Mouse (Mus musculus) liver, embryonic 14.5 days (tissue): ENCODE results near the gene Aldh1l1. TPM values are rescaled to one million over a fixed set of nuclear protein-coding genes. Genes with fewer than 3 reads are reported as not detected.
A peak's percentile ranks its signal among the peaks of the same experiment; 100 is the strongest.

Experiments used
- ATAC-seq: fragments of 200-750 bp; cut with Nextera tagmentation; 2 replicates; pipeline ENCODE4 v1.8.0; 2017; ENCODE audit warnings: moderate number of reproducible peaks, mild to moderate bottlenecking, moderate library complexity; ENCODE audit not compliant: insufficient read depth
- DNase-seq, 3 experiments: peaks; one replicate each; pipeline ENCODE4 v3.0.0-alpha.2; 2012 to 2013; ENCODE audit warnings: low read depth in 3 of 3, low spot score in 3 of 3
- H3K27ac ChIP-seq: fragments of 300-500 bp; sonication (generic); 2 replicates; pipeline ENCODE4 v1.5.1; 2014; ENCODE audit warnings: moderate library complexity, mild to moderate bottlenecking, control low read depth, inconsistent platforms
- H3K27me3 ChIP-seq: fragments of 300-500 bp; sonication (generic); 2 replicates; pipeline ENCODE4 v1.6.1; 2014; ENCODE audit warnings: mild to moderate bottlenecking, low read length, moderate library complexity; ENCODE audit not compliant: control insufficient read depth, insufficient read depth
- H3K36me3 ChIP-seq: fragments of 300-500 bp; sonication (generic); replicated peaks from 2 replicates; pipeline ENCODE4 v1.6.1; 2014; ENCODE audit warnings: low read depth; ENCODE audit not compliant: control insufficient read depth, insufficient read depth
- H3K4me1 ChIP-seq, 2 experiments: fragments of 200-500 bp in 1 of 2; fragments of 300-500 bp in 1 of 2; sonication (generic) in 1 of 2; replicated peaks; 2 replicates each; pipeline ENCODE4 v1.6.1; 2012 to 2014; ENCODE audit warnings: antibody characterized with exemption in 1 of 2, inconsistent platforms in 1 of 2, low read length in 1 of 2; ENCODE audit not compliant: control insufficient read depth in 2 of 2, insufficient read depth in 2 of 2
- H3K4me2 ChIP-seq: fragments of 300-500 bp; sonication (generic); 2 replicates; pipeline ENCODE4 v1.6.1; 2014; ENCODE audit warnings: low read depth, mild to moderate bottlenecking, control low read depth, moderate library complexity
- H3K4me3 ChIP-seq, 2 experiments: fragments of 200-500 bp in 1 of 2; fragments of 300-500 bp in 1 of 2; sonication (generic) in 1 of 2; 2 replicates each; pipeline ENCODE4 v1.5.1; 2012 to 2014; ENCODE audit warnings: low read depth in 2 of 2, low read length in 2 of 2, mild to moderate bottlenecking in 2 of 2, control low read depth in 1 of 2, inconsistent platforms in 1 of 2, moderate library complexity in 1 of 2; ENCODE audit not compliant: insufficient read depth in 1 of 2
- H3K9ac ChIP-seq: fragments of 300-500 bp; sonication (generic); replicated peaks from 2 replicates; pipeline ENCODE4 v1.6.1; 2014; ENCODE audit warnings: mild to moderate bottlenecking, control low read depth, moderate library complexity
- H3K9me3 ChIP-seq: fragments of 300-500 bp; sonication (generic); 2 replicates; pipeline ENCODE4 v1.6.1; 2016; ENCODE audit warnings: low read length, mixed read lengths; ENCODE audit not compliant: control insufficient read depth
- CTCF ChIP-seq: IDR thresholded peaks from 2 replicates; pipeline ENCODE4 v1.5.1; 2016; ENCODE audit warnings: antibody characterized with exemption, low read depth, control low read depth
- EP300 ChIP-seq: IDR thresholded peaks from 2 replicates; pipeline ENCODE4 v1.6.1; 2016; ENCODE audit warnings: antibody characterized with exemption, low read depth
- WGBS: fragments of 180-500 bp; shearing (Covaris S2); extraction: QIAGEN DNeasy Blood & Tissue Kit; methylation state at CpG from one replicate; pipeline ENCODE4 v1.1.7; 2014; ENCODE audit not compliant: insufficient replicate concordance; 5-methylcytosine and 5-hydroxymethylcytosine counted together
- polyA plus RNA-seq, 2 experiments: library from polyadenylated mRNA; depleted of rRNA in 1 of 2; stranded (reverse) in 1 of 2; unstranded in 1 of 2; fragments of >200 nt; fragmentation: Nextera tagmentation in 1 of 2; extraction: Ambion mirVana in 1 of 2; gene quantifications; 2 replicates each; pipeline versions ENCODE4 v1.2.1 to v1.2.3; 2012 to 2014

The Aldh1l1 gene
- polyA plus RNA-seq, 2 experiments: 9.2 to 10.6 TPM

DNA sequence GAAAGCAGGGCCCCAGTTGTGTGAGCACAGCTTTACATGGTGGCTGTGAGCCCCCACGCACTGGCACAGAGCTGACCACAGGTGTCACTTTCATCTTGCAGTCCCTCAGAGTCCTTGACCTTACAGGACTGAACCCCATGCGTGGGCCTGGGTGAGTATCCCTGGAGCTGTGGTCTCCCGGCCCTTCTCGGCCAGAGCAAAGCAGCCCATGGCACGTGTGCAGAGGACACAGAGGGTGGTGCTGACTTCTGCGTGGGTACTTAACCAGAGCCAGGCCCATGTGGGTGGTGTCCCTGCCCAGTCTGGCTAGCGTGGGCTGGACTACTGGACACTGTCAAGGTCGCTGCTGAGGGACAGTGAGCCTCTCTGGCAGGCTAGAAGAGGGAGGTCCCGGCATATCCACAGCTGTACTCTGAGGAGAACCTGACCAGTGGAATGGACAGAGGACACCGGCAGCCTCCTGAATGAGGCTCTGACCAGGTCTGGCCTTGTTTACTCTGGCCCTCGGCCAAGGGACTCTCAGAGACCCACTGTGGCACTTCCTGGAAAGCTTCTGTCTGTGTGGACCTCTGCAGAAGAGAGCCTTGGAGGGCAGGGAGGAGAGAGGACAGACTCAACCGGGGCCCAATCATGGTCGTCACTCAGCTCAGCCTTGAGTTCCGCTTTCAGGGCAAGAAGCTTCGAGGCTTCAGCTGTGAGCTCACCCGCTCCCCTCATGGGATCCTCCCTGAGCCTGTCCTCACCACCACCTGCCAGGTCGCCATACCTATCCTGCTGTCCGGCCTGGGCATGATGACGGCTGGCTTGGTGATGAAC lies 132.8 kb downstream of the Aldh1l1 start:
- WGBS: 17% methylated on average over 19 of the region's 19 CpGs
- TF ChIP-seq EP300 (no peak), CTCF (no peak)
- Histone ChIP-seq H3K4me3 (peak overlapping the region; percentile 54 to 59), H3K27me3 (no peaks in the 10 kb centered on the region), H3K4me1 (peaks cover 51 to 69% of the 10 kb centered on the region in 2 experiments), H3K4me2 (peak overlapping the region; percentile 92), H3K27ac (peak overlapping the region; percentile 97), H3K9ac (peak overlapping the region; percentile 65), H3K9me3 (no peaks in the 10 kb centered on the region), H3K36me3 (no peaks in the 10 kb centered on the region)
- ATAC-seq (peak; percentile 3), DNase-seq (no peak)

- peak overlapping the region; percentile 54 to 59 for H3K4me3 ChIP-seq
- TF ChIP-seq CTCF (peak; percentile 63), EP300 (no peak)
- peak overlapping the region; percentile 97 for H3K27ac ChIP-seq
- no peak for ATAC-seq
- H3K27me3 ChIP-seq: no peaks in the 10 kb centered on the region
- H3K9ac ChIP-seq: peak overlapping the region; percentile 65
- H3K36me3 ChIP-seq: peaks cover 2% of the 10 kb centered on the region
- peak overlapping the region; percentile 92 for H3K4me2 ChIP-seq
- H3K9me3 ChIP-seq: no peaks in the 10 kb centered on the region
- peaks cover 60 to 78% of the 10 kb centered on the region in 2 experiments for H3K4me1 ChIP-seq
- 30% methylated on average over 5 of the region's 5 CpGs for WGBS
- no peak for DNase-seq
Measured at GRCm38 (mm10) chr6:90619936-90620335, 133.7 kb downstream of the Aldh1l1 start.

DNA sequence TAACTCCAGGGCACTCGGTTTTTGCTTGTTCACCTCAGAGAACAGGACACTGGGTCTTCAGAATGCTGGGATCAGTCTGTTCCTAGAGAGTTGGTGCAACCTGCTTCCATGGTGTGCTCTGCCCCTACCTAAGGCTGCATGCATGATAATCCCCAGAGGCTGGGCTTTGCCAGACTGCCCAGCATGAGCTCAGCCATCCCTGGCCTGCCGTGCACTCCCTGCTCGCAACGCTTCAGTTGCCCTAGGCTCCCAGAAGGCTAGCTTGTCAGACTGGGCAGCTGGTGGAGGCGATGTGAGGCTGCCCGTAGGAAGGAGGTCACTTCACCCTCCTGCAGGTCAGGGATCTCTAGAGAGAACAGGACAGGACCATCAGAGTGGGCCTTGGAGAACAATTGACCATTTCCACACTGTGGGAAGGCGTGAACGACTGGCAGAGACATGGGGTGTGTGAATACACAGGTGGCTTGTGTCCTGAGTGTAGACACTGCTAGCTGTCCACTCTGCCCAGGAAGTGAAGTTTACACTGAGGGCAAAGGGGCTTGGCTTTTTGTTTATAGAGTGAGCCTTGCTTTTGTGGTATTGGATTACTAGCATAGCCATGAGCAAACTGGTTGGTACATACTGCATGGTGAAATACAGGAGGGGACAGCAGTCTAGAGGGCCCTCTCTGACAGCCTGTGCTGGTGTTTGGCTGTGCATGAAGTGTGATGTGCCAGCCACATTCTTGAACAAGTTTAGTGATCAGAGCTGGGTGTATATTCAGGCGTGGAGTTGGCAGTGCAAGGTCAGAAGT lies 134.8 kb downstream of the Aldh1l1 start:
- Histone ChIP-seq H3K4me3 (peak overlapping the region; percentile 54 to 59), H3K9me3 (no peaks in the 10 kb centered on the region), H3K4me1 (peaks cover 67 to 85% of the 10 kb centered on the region in 2 experiments), H3K4me2 (peak overlapping the region; percentile 92), H3K9ac (peak overlapping the region; percentile 65), H3K27me3 (no peaks in the 10 kb centered on the region), H3K36me3 (peaks cover 12% of the 10 kb centered on the region), H3K27ac (peak overlapping the region; percentile 97)
- WGBS: 42% methylated on average over 9 of the region's 9 CpGs
- no peak for DNase-seq
- TF ChIP-seq CTCF (no peak; the same call in 1 of the 2 replicates), EP300 (no peak)
- ATAC-seq: no peak

DNA sequence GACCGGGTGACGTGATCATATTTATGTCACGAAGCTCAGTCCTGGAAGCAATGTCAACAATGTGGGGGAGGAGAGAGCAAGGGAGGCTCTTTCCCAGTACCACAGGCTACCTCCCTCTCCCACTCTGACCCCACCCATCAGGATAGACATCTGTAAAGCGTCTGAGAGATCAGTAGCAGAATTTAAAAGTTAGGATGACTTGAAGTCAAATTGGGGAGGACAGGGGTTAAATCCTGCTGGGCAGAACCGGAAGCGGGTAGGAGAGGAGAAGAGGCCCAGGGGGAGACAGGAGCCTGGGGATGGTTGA lies 135.3 kb downstream of the Aldh1l1 start:
- no peak; the same call in 1 of the 2 replicates for ATAC-seq
- Histone ChIP-seq H3K27ac (peak overlapping the region; percentile 97), H3K4me1 (peaks cover 67 to 83% of the 10 kb centered on the region in 2 experiments)

More for the DNA sequence above, 135.3 kb downstream of the Aldh1l1 start:
- H3K4me3 ChIP-seq: peak overlapping the region; percentile 54 to 59
- peaks cover 18% of the 10 kb centered on the region for H3K36me3 ChIP-seq
- H3K9me3 ChIP-seq: no peaks in the 10 kb centered on the region
- no peak for TF ChIP-seq CTCF
- TF ChIP-seq EP300: no peak
- no peaks in the 10 kb centered on the region for H3K27me3 ChIP-seq
- H3K9ac ChIP-seq: peak overlapping the region; percentile 65
- peak overlapping the region; percentile 92 for H3K4me2 ChIP-seq
- WGBS: 32% methylated on average over 6 of the region's 6 CpGs
- DNase-seq: peak in 1 of 3 experiments; percentile 42
